Mouse (Mus musculus): Measurements from ENCODE around the gene Hoxd3.

DNA sequence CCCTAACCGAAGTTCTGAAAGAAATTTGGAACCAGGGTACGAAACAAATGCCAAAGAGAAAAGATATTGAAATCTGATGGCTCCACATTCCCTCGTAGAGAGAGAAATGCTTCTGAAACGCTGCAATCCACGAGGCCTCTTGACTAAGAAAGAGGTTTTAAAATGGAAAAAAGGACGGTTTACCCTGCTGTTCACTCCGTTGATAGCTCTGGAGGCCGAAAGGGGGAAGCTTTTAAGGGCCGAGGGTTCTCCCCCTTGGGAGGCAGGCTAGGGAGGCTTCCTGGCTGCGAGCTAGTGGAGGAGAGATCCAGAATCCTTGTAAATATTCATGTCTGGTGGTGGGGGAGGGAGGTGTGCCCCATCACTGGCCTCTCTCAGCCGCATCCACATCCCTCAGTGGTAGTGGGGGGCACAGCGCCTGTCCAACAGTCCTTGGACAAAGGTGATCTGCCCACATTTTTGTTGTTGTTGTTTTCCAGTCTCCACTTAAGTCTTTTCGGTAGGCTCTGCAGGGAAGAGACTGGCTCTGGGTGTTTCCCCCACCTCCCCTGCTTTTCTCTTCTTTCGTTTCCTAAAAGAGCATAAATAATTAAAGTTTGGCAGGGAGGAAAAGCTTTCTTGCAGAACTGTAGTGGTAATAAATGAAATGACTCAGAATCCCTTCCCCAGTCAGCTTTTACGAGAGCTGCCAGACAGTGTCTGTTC is 32.7 kb upstream of the Hoxd3 start, which contains the start of gene Hoxd11:
- TF ChIP-seq CTCF (IDR thresholded peaks at IDR 0.05; ENCODE audit: low read depth) (no peak), EP300 (optimal IDR thresholded peaks at IDR 0.05) (no peak)

Data from stomach, postnatal 0 days (tissue).